Mouse (Mus musculus): ENCODE results near the gene Cenpp. TPM values are rescaled to one million over a fixed set of nuclear protein-coding genes. Genes with fewer than 3 reads are reported as not detected.

Cenpp gene
- polyA plus RNA-seq, 1 experiment from 2014 or later: 28.1 TPM

GRCm38 (mm10) chr13:49581541-49582530, 70.7 kb downstream of the Cenpp start, which contains the start of gene Omd:
Gene Omd (plus strand): TSS chr13:49582462.
- Histone ChIP-seq H3K4me3 (ENCODE audit: low read length) (no peak within 1 kb of the TSS), H3K4me1 (ENCODE audit: control insufficient read depth, insufficient read depth, low read length) (no peaks in the 10 kb centered on the region), H3K9me3 (replicated peaks; ENCODE audit: control insufficient read depth, low read length) (no peaks in the 10 kb centered on the region), H3K27ac (ENCODE audit: low read length) (peak within 1 kb of the TSS; percentile 19), H3K4me2 (ENCODE audit: low read depth, low read length) (no peak within 1 kb of the TSS), H3K36me3 (ENCODE audit: control insufficient read depth, insufficient read depth) (no peaks in the 10 kb centered on the region), H3K27me3 (ENCODE audit: control insufficient read depth, insufficient read depth, low read length) (no peaks in the 10 kb centered on the region), H3K9ac (ENCODE audit: low read length) (no peak within 1 kb of the TSS)
- no peak for ATAC-seq (replicated peaks; ENCODE audit: extremely low read depth, insufficient read depth, low FRiP score)
- 60% methylated on average over 8 of the region's 8 CpGs for WGBS

- Histone ChIP-seq H3K4me3 (ENCODE audit: low read length) (no peak overlapping the region), H3K27ac (ENCODE audit: low read length) (no peak overlapping the region), H3K36me3 (ENCODE audit: control insufficient read depth, insufficient read depth) (no peaks in the 10 kb centered on the region), H3K27me3 (ENCODE audit: control insufficient read depth, insufficient read depth, low read length) (no peaks in the 10 kb centered on the region), H3K4me2 (ENCODE audit: low read depth, low read length) (no peak overlapping the region), H3K9ac (ENCODE audit: low read length) (no peak overlapping the region), H3K4me1 (ENCODE audit: control insufficient read depth, insufficient read depth, low read length) (no peaks in the 10 kb centered on the region), H3K9me3 (replicated peaks; ENCODE audit: control insufficient read depth, low read length) (no peaks in the 10 kb centered on the region)
- ATAC-seq (replicated peaks; ENCODE audit: extremely low read depth, insufficient read depth, low FRiP score): no peak
- WGBS: 78% methylated on average over 2 of the region's 2 CpGs
Observed at GRCm38 (mm10) chr13:49571418-49571817, 81.2 kb downstream of the Cenpp start.

GRCm38 (mm10) chr13:49570371-49570770, 82.2 kb downstream of the Cenpp start:
- ATAC-seq (replicated peaks; ENCODE audit: extremely low read depth, insufficient read depth, low FRiP score): no peak
- H3K9me3 ChIP-seq (replicated peaks; ENCODE audit: control insufficient read depth, low read length): no peaks in the 10 kb centered on the region
- H3K4me3 ChIP-seq (ENCODE audit: low read length): no peak overlapping the region
- no peak overlapping the region for H3K27ac ChIP-seq (ENCODE audit: low read length)
- H3K27me3 ChIP-seq (ENCODE audit: control insufficient read depth, insufficient read depth, low read length): no peaks in the 10 kb centered on the region
- no peak overlapping the region for H3K9ac ChIP-seq (ENCODE audit: low read length)
- no peaks in the 10 kb centered on the region for H3K4me1 ChIP-seq (ENCODE audit: control insufficient read depth, insufficient read depth, low read length)
- H3K4me2 ChIP-seq (ENCODE audit: low read depth, low read length): no peak overlapping the region
- 73% methylated on average over 3 of the region's 3 CpGs for WGBS
- H3K36me3 ChIP-seq (ENCODE audit: control insufficient read depth, insufficient read depth): no peaks in the 10 kb centered on the region

- H3K27me3 ChIP-seq (ENCODE audit: control insufficient read depth, insufficient read depth, low read length): no peaks in the 10 kb centered on the region
- H3K4me1 ChIP-seq (ENCODE audit: control insufficient read depth, insufficient read depth, low read length): no peaks in the 10 kb centered on the region
- no peak overlapping the region for H3K9ac ChIP-seq (ENCODE audit: low read length)
- no peak overlapping the region for H3K4me2 ChIP-seq (ENCODE audit: low read depth, low read length)
- H3K9me3 ChIP-seq (replicated peaks; ENCODE audit: control insufficient read depth, low read length): no peaks in the 10 kb centered on the region
- WGBS: 87% methylated on average over 1 of the region's 1 CpGs
- H3K27ac ChIP-seq (ENCODE audit: low read length): no peak overlapping the region
- 0 out of 2 replicates have a peak, but pooled peaks cover 2% of the 10 kb centered on the region for H3K36me3 ChIP-seq (ENCODE audit: control insufficient read depth, insufficient read depth)
- H3K4me3 ChIP-seq (ENCODE audit: low read length): no peak overlapping the region
- ATAC-seq (replicated peaks; ENCODE audit: extremely low read depth, insufficient read depth, low FRiP score): no peak
Observed at GRCm38 (mm10) chr13:49564347-49564746, 88.2 kb downstream of the Cenpp start.

GRCm38 (mm10) chr13:49560886-49561285, 91.7 kb downstream of the Cenpp start:
- Histone ChIP-seq H3K4me1 (ENCODE audit: control insufficient read depth, insufficient read depth, low read length) (peaks cover 3% of the 10 kb centered on the region; the same call in 1 of the 2 replicates), H3K4me3 (ENCODE audit: low read length) (no peak overlapping the region), H3K27me3 (ENCODE audit: control insufficient read depth, insufficient read depth, low read length) (no peaks in the 10 kb centered on the region), H3K4me2 (ENCODE audit: low read depth, low read length) (no peak overlapping the region), H3K36me3 (ENCODE audit: control insufficient read depth, insufficient read depth) (0 out of 2 replicates have a peak, but pooled peaks cover 2% of the 10 kb centered on the region), H3K27ac (ENCODE audit: low read length) (no peak overlapping the region), H3K9ac (ENCODE audit: low read length) (no peak overlapping the region), H3K9me3 (replicated peaks; ENCODE audit: control insufficient read depth, low read length) (no peaks in the 10 kb centered on the region)
- ATAC-seq (replicated peaks; ENCODE audit: extremely low read depth, insufficient read depth, low FRiP score): no peak
- 38% methylated on average over 2 of the region's 2 CpGs for WGBS

- Histone ChIP-seq H3K36me3 (ENCODE audit: control insufficient read depth, insufficient read depth) (0 out of 2 replicates have a peak, but pooled peaks cover 2% of the 10 kb centered on the region), H3K4me2 (ENCODE audit: low read depth, low read length) (no peak overlapping the region), H3K9me3 (replicated peaks; ENCODE audit: control insufficient read depth, low read length) (no peaks in the 10 kb centered on the region), H3K4me3 (ENCODE audit: low read length) (no peak overlapping the region), H3K9ac (ENCODE audit: low read length) (no peak overlapping the region), H3K4me1 (ENCODE audit: control insufficient read depth, insufficient read depth, low read length) (peaks cover 3% of the 10 kb centered on the region; the same call in 1 of the 2 replicates), H3K27ac (ENCODE audit: low read length) (no peak overlapping the region), H3K27me3 (ENCODE audit: control insufficient read depth, insufficient read depth, low read length) (no peaks in the 10 kb centered on the region)
- WGBS: 47% methylated on average over 2 of the region's 2 CpGs
- ATAC-seq (replicated peaks; ENCODE audit: extremely low read depth, insufficient read depth, low FRiP score): no peak
Observed at GRCm38 (mm10) chr13:49559185-49559584, 93.4 kb downstream of the Cenpp start.

GRCm38 (mm10) chr13:49556924-49557323, 95.7 kb downstream of the Cenpp start:
- no peak overlapping the region for H3K9ac ChIP-seq (ENCODE audit: low read length)
- H3K36me3 ChIP-seq (ENCODE audit: control insufficient read depth, insufficient read depth): no peaks in the 10 kb centered on the region
- no peak overlapping the region for H3K27ac ChIP-seq (ENCODE audit: low read length)
- no peaks in the 10 kb centered on the region for H3K27me3 ChIP-seq (ENCODE audit: control insufficient read depth, insufficient read depth, low read length)
- no peaks in the 10 kb centered on the region for H3K9me3 ChIP-seq (replicated peaks; ENCODE audit: control insufficient read depth, low read length)
- H3K4me3 ChIP-seq (ENCODE audit: low read length): no peak overlapping the region
- 57% methylated on average over 1 of the region's 1 CpGs for WGBS
- H3K4me1 ChIP-seq (ENCODE audit: control insufficient read depth, insufficient read depth, low read length): peaks cover 3% of the 10 kb centered on the region; the same call in 1 of the 2 replicates
- no peak overlapping the region for H3K4me2 ChIP-seq (ENCODE audit: low read depth, low read length)
- no peak for ATAC-seq (replicated peaks; ENCODE audit: extremely low read depth, insufficient read depth, low FRiP score)

GRCm38 (mm10) chr13:49556203-49556602, 96.4 kb downstream of the Cenpp start:
- Histone ChIP-seq H3K36me3 (ENCODE audit: control insufficient read depth, insufficient read depth) (no peaks in the 10 kb centered on the region), H3K4me2 (ENCODE audit: low read depth, low read length) (no peak overlapping the region), H3K9me3 (replicated peaks; ENCODE audit: control insufficient read depth, low read length) (no peaks in the 10 kb centered on the region), H3K27me3 (ENCODE audit: control insufficient read depth, insufficient read depth, low read length) (no peaks in the 10 kb centered on the region), H3K4me1 (ENCODE audit: control insufficient read depth, insufficient read depth, low read length) (peaks cover 3% of the 10 kb centered on the region; the same call in 1 of the 2 replicates), H3K9ac (ENCODE audit: low read length) (no peak overlapping the region), H3K4me3 (ENCODE audit: low read length) (no peak overlapping the region), H3K27ac (ENCODE audit: low read length) (no peak overlapping the region)
- ATAC-seq (replicated peaks; ENCODE audit: extremely low read depth, insufficient read depth, low FRiP score): no peak
- WGBS: 76% methylated on average over 1 of the region's 1 CpGs

GRCm38 (mm10) chr13:49554519-49554918, 98.1 kb downstream of the Cenpp start:
- Histone ChIP-seq H3K9me3 (replicated peaks; ENCODE audit: control insufficient read depth, low read length) (no peaks in the 10 kb centered on the region), H3K27me3 (ENCODE audit: control insufficient read depth, insufficient read depth, low read length) (no peaks in the 10 kb centered on the region), H3K4me3 (ENCODE audit: low read length) (no peak overlapping the region), H3K4me2 (ENCODE audit: low read depth, low read length) (no peak overlapping the region), H3K36me3 (ENCODE audit: control insufficient read depth, insufficient read depth) (no peaks in the 10 kb centered on the region), H3K27ac (ENCODE audit: low read length) (no peak overlapping the region), H3K4me1 (ENCODE audit: control insufficient read depth, insufficient read depth, low read length) (peaks cover 3% of the 10 kb centered on the region; the same call in 1 of the 2 replicates), H3K9ac (ENCODE audit: low read length) (no peak overlapping the region)
- WGBS: 71% methylated on average over 5 of the region's 5 CpGs
- ATAC-seq (replicated peaks; ENCODE audit: extremely low read depth, insufficient read depth, low FRiP score): no peak
